Mouse (Mus musculus) erythroblast, embryonic 14.5 days (primary cell): ENCODE results near the gene Pard6b.

Source experiments
- GATA1 ChIP-seq: IDR thresholded peaks from 2 replicates; pipeline ENCODE4 v1.6.1; 2012; ENCODE audit warnings: low read length, inconsistent platforms, mixed read lengths
- TAL1 ChIP-seq: IDR thresholded peaks from 3 replicates; pipeline ENCODE4 v1.6.1; 2012; ENCODE audit warnings: low read length, inconsistent platforms, mixed read lengths

GRCm38 (mm10) chr2:168103341-168103740 is 22.5 kb downstream of the Pard6b start:
- TF ChIP-seq TAL1 (no peak), GATA1 (no peak)
